17 mouse cellular contexts compared by ENCODE assay signal in genomic region chr13:63238045-63238444, GRCm38 (mm10).
A peak's percentile ranks its signal among the peaks of the same experiment; 100 is the strongest.
DNase-seq lines count a peak whose midpoint lies in the region; ATAC-seq and TF ChIP-seq lines count a peak whose summit lies in the region.
"Had no signal": no experiment of that assay in that cellular context is flagged by ENCODE, and none has a peak within 500 bp of the region (broad histone marks: within the 10 kb centered on the region; RNA-seq: fewer than 3 reads in every experiment).

No protein-coding gene starts in this region.

- 64% methylated on average over 7 of the region's 7 CpGs for WGBS in kidney, adult 2 months
- 92% methylated on average over 7 of the region's 7 CpGs for WGBS in midbrain, embryonic 12.5 days
- WGBS in midbrain, embryonic 13.5 days = 94% methylated on average over 7 of the region's 7 CpGs
- 86% methylated on average over 7 of the region's 7 CpGs for WGBS in intestine, embryonic 14.5 days
- WGBS in small intestine, adult 2 months = 31% methylated on average over 7 of the region's 7 CpGs

- ATAC-seq in midbrain, embryonic 12.5 days (ENCODE audit: low FRiP score, low read depth) = no peak
- ATAC-seq in midbrain, embryonic 13.5 days = no peak
- no peak for ATAC-seq in intestine, embryonic 14.5 days (replicated peaks; ENCODE audit: low FRiP score, low TSS enrichment, low read depth)
- ATAC-seq: lung, postnatal 0 days; midbrain, embryonic 16.5 days had no signal

- no peaks in the 10 kb centered on the region for H3K36me3 ChIP-seq in kidney, adult 2 months (ENCODE audit: control insufficient read depth, insufficient read depth, low read length)
- no peaks in the 10 kb centered on the region for H3K36me3 ChIP-seq in midbrain, embryonic 12.5 days
- H3K36me3 ChIP-seq in midbrain, embryonic 13.5 days = no peaks in the 10 kb centered on the region
- H3K36me3 ChIP-seq in intestine, embryonic 14.5 days (ENCODE audit: control insufficient read depth, insufficient read depth, low read length) = no peaks in the 10 kb centered on the region
- H3K36me3 ChIP-seq in small intestine, adult 2 months (ENCODE audit: control insufficient read depth, insufficient read depth, low read length) = no peaks in the 10 kb centered on the region
- H3K36me3 ChIP-seq: hindbrain, embryonic 15.5 days had no signal

- peak; percentile 70 for DNase-seq in kidney, adult 2 months
- DNase-seq in kidney, postnatal 14 days = no peak
- no peak for DNase-seq in intestine, embryonic 14.5 days (ENCODE audit: low spot score)
- no peak for DNase-seq in gastrocnemius, adult 8-10 months (ENCODE audit: low spot score in 2 of 2)
- no peak for DNase-seq in left cerebral cortex, adult 8-10 months (ENCODE audit: low spot score in 2 of 2)
- DNase-seq: adrenal gland, adult 2 months; cerebellum, postnatal 14 days; gastrocnemius, adult 2 months; heart, adult 2 months; right cerebral cortex, adult 18-20 months had no signal

- H3K4me2 ChIP-seq in midbrain, embryonic 12.5 days (replicated peaks) = no peak overlapping the region
- no peak overlapping the region for H3K4me2 ChIP-seq in midbrain, embryonic 13.5 days (replicated peaks)
- no peak overlapping the region for H3K4me2 ChIP-seq in intestine, embryonic 14.5 days (ENCODE audit: low read length)
- H3K4me2 ChIP-seq: hindbrain, embryonic 15.5 days had no signal

- H3K4me3 ChIP-seq in kidney, adult 2 months (ENCODE audit: insufficient read depth, low read depth, low read length) = no peak overlapping the region
- no peak overlapping the region for H3K4me3 ChIP-seq in midbrain, embryonic 12.5 days
- no peak overlapping the region for H3K4me3 ChIP-seq in midbrain, embryonic 13.5 days (replicated peaks)
- no peak overlapping the region for H3K4me3 ChIP-seq in intestine, embryonic 14.5 days (ENCODE audit: low read depth, low read length)
- no peak overlapping the region for H3K4me3 ChIP-seq in small intestine, adult 2 months (ENCODE audit: low read depth, low read length)
- H3K4me3 ChIP-seq: gastrocnemius, adult 2 months; heart, adult 2 months; hindbrain, embryonic 15.5 days had no signal

- no peak for TF ChIP-seq POLR2A in kidney, adult 2 months (IDR thresholded peaks at IDR 0.05; ENCODE audit: low read depth, low read length)
- TF ChIP-seq POLR2A in small intestine, adult 2 months (IDR thresholded peaks at IDR 0.05; ENCODE audit: low read depth, low read length) = no peak

- H3K27me3 ChIP-seq in kidney, adult 2 months (replicated peaks; ENCODE audit: control insufficient read depth, insufficient read depth, low read length) = no peaks in the 10 kb centered on the region
- H3K27me3 ChIP-seq in midbrain, embryonic 12.5 days = peaks cover 4% of the 10 kb centered on the region; the same call in 1 of the 2 replicates
- H3K27me3 ChIP-seq in midbrain, embryonic 13.5 days = no peaks in the 10 kb centered on the region
- H3K27me3 ChIP-seq in intestine, embryonic 14.5 days (replicated peaks; ENCODE audit: control insufficient read depth, insufficient read depth, low read length) = no peaks in the 10 kb centered on the region
- no peaks in the 10 kb centered on the region for H3K27me3 ChIP-seq in small intestine, adult 2 months (ENCODE audit: control insufficient read depth, insufficient read depth, low read length)
- H3K27me3 ChIP-seq: hindbrain, embryonic 15.5 days had no signal

- peaks cover 31% of the 10 kb centered on the region for H3K4me1 ChIP-seq in kidney, adult 2 months (ENCODE audit: control insufficient read depth, insufficient read depth, low read length)
- peaks cover 27% of the 10 kb centered on the region; the same call in 1 of the 2 replicates for H3K4me1 ChIP-seq in midbrain, embryonic 12.5 days
- H3K4me1 ChIP-seq in midbrain, embryonic 13.5 days (replicated peaks) = peaks cover 28% of the 10 kb centered on the region
- peaks cover 29% of the 10 kb centered on the region for H3K4me1 ChIP-seq in intestine, embryonic 14.5 days (replicated peaks; ENCODE audit: control insufficient read depth, insufficient read depth, low read length)
- H3K4me1 ChIP-seq in small intestine, adult 2 months (ENCODE audit: control insufficient read depth, insufficient read depth, insufficient read length, low read length) = peaks cover 19% of the 10 kb centered on the region

- no peak for TF ChIP-seq CTCF in kidney, adult 2 months (conservative IDR thresholded peaks at IDR 0.05; ENCODE audit: insufficient read depth, insufficient read length, low read depth, low read length)
- TF ChIP-seq CTCF in small intestine, adult 2 months (IDR thresholded peaks at IDR 0.05; ENCODE audit: extremely low read depth, insufficient read length, insufficient replicate concordance, low read depth, low read length) = no peak

- H3K27ac ChIP-seq in kidney, adult 2 months (ENCODE audit: insufficient read depth, low read depth, low read length) = peak overlapping the region; percentile 54
- 0 out of 2 replicates have a peak overlapping the region, but pooled peaks have one; percentile 2 for H3K27ac ChIP-seq in midbrain, embryonic 12.5 days (replicated peaks)
- H3K27ac ChIP-seq in midbrain, embryonic 13.5 days = no peak overlapping the region
- H3K27ac ChIP-seq in intestine, embryonic 14.5 days (ENCODE audit: low read depth) = peak overlapping the region; percentile 5
- H3K27ac ChIP-seq in small intestine, adult 2 months (ENCODE audit: insufficient read depth, low read depth, low read length) = peak overlapping the region; percentile 92
- H3K27ac ChIP-seq: gastrocnemius, adult 2 months; hindbrain, embryonic 15.5 days; liver, embryonic 14.5 days had no signal

- no peaks in the 10 kb centered on the region for H3K9me3 ChIP-seq in midbrain, embryonic 12.5 days
- no peaks in the 10 kb centered on the region for H3K9me3 ChIP-seq in midbrain, embryonic 13.5 days
- no peaks in the 10 kb centered on the region for H3K9me3 ChIP-seq in intestine, embryonic 14.5 days (ENCODE audit: control insufficient read depth, low read length)
- H3K9me3 ChIP-seq: hindbrain, embryonic 15.5 days had no signal

- no peak overlapping the region for H3K9ac ChIP-seq in midbrain, embryonic 12.5 days (replicated peaks)
- H3K9ac ChIP-seq in midbrain, embryonic 13.5 days (replicated peaks) = no peak overlapping the region
- no peak overlapping the region for H3K9ac ChIP-seq in intestine, embryonic 14.5 days (ENCODE audit: low read length)
- H3K9ac ChIP-seq: hindbrain, embryonic 15.5 days; liver, embryonic 14.5 days had no signal
